Mouse (Mus musculus) embryonic stem cell, embryonic (primary cell): ENCODE measurements around the gene Etnppl.

Experiments
- CTCF ChIA-PET, 4 experiments: fragments of 300-600 bp in 2 of 4; fragments of 350-600 bp in 2 of 4; sonication (Branson Sonifier 250); formaldehyde crosslinking; loops; one replicate each; lab custom pipeline; 2022; ENCODE audit warnings: inconsistent platforms in 2 of 4; lab: Charles Lee
- POLR2A ChIA-PET, 4 experiments: fragments of 300-600 bp in 2 of 4; fragments of 350-600 bp in 2 of 4; sonication (Branson Sonifier 250); formaldehyde crosslinking; loops; one replicate each; lab custom pipeline; 2022; ENCODE audit warnings: antibody characterized with exemption in 4 of 4, inconsistent platforms in 1 of 4; lab: Charles Lee

Etnppl gene

DNA sequence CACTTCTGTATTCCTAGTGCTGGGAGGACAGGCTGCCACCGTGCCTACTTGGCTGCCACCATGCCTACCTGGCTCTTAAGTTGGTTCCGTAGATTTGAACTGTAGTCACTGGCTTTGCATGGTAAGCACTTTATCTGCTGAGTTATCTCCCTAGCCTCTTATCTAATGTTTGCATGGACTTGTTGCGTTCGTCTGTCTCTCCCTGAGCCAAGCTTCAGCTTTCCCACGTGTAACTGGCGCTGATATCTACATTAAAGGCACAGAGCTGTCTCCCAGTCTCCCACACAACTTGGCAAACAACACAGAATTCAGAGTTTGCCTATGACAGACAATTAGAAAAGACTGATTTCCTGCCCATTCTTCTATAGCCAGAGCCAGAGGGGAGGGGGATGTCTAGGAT lies 43.4 kb downstream of the Etnppl start:
- ChIA-PET POLR2A (no interaction called here), CTCF (no interaction called here)

DNA sequence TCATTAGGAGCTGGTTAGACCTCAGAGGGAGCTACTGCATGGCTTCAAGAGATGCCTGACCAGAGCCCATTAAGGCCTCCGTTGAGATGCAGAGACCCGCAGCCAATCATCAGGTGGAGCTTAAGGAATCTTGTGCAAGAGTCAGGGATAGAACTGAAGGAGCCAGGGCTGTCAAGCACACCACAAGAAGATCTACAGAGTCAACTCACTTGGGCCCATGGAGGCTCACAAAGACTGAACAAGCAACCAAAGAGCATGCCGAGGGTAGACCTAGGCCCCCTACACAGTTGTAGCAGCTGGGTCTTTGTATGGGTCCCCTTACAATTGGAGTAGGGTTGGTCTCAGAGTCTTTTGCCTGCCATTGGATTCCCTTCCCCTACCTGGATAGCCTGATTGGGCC lies 45.2 kb downstream of the Etnppl start:
- POLR2A ChIA-PET = no interaction called here

GRCm38 (mm10) chr3:130671291-130671690 lies 54.0 kb downstream of the Etnppl start:
- CTCF ChIA-PET = interaction anchor here in 2 of 4 experiments (0.6 to 0.7 kb wide), 2 partner anchors 95 to 616 kb away, joined by 3 to 4 read pairs; no protein-coding TSS in a partner anchor
- POLR2A ChIA-PET = interaction anchor here in 1 of 4 experiments (0.8 kb wide), 1 partner anchor 38 kb away, joined by 3 read pairs; the partner anchor contains the start of gene Ostc

More for the DNA sequence above, 45.2 kb downstream of the Etnppl start:
- CTCF ChIA-PET = no interaction called here

GRCm38 (mm10) chr3:130677671-130678460 lies 60.6 kb downstream of the Etnppl start:
- ChIA-PET POLR2A (interaction anchor here in 1 of 4 experiments (0.6 kb wide), 2 partner anchors 70 to 138 kb away, joined by 3 to 13 read pairs; no protein-coding TSS in a partner anchor), CTCF (no interaction called here)

DNA sequence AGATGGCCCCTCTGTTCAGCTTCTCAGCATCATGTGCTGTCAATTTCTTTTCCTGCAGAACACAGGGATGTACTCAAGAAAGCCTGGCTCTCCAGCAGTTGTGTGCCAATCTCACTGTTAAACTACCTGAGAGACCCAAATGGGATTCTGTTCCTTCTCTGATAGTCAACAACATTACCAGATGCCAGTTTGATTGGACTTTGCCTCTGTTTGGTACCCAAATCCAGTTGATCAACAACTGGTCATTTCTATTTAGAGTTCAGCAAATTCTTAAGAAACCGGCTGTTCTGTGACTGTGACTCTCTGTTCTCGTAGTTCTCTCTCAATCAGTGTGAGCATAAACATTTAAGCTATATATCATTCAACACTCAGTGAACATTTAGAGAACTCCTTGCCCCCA lies 64.0 kb downstream of the Etnppl start:
- ChIA-PET CTCF (interaction anchor here in 1 of 4 experiments (0.7 kb wide), 1 partner anchor 9 kb away, joined by 3 read pairs; no protein-coding TSS in a partner anchor), POLR2A (no interaction called here)

DNA sequence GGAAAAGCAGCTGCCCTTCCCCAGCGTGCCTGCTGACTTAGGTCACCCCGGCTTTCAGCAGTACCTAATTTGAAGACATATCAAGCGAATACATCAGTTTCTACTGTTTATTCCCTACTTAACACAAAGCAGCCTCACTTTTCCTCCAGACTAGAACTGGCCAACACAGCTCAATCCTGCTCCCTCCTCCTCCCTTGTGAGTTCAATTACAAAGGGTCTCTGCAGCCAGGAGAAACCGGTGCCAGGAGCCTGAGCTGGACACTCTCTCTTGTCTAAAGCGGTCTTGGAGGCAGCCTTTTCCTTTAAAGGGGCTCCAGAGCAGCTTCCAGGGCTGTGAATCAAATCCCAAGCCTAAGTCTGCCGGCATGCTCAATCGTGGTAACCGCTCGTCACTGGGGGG lies 64.9 kb downstream of the Etnppl start:
- POLR2A ChIA-PET = interaction anchor here in 1 of 4 experiments (0.5 kb wide), 1 partner anchor 81 kb away, joined by 3 read pairs; no protein-coding TSS in a partner anchor
- CTCF ChIA-PET = interaction anchor here in 1 of 4 experiments (0.6 kb wide), 1 partner anchor 588 kb away, joined by 3 read pairs; no protein-coding TSS in a partner anchor

DNA sequence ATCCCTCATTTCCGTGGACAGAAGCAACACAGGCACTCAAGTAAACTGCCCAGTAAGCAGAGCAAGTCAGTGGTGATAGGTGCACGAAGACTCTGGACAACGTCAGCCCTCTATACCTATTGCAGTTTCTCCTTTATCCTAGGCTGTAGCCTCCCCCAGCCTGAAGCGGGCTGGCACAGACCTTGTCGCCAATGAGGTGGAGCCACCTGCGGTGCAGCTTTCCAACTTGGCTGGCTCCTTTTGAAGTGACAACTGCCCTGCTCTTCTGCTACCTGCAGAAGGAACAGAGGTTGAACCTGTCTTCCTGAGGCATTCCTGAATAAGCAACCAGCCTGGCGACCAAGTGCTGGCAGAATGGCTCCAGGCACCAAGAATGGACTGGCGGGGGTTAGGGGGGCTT lies 66.6 kb downstream of the Etnppl start:
- ChIA-PET POLR2A (interaction anchor here in 2 of 4 experiments (0.6 kb wide), 2 partner anchors 336 to 623 kb away, joined by 4 to 6 read pairs; partner anchors contain the start of gene Sec24b (in 1 of the 2)), CTCF (no interaction called here)

DNA sequence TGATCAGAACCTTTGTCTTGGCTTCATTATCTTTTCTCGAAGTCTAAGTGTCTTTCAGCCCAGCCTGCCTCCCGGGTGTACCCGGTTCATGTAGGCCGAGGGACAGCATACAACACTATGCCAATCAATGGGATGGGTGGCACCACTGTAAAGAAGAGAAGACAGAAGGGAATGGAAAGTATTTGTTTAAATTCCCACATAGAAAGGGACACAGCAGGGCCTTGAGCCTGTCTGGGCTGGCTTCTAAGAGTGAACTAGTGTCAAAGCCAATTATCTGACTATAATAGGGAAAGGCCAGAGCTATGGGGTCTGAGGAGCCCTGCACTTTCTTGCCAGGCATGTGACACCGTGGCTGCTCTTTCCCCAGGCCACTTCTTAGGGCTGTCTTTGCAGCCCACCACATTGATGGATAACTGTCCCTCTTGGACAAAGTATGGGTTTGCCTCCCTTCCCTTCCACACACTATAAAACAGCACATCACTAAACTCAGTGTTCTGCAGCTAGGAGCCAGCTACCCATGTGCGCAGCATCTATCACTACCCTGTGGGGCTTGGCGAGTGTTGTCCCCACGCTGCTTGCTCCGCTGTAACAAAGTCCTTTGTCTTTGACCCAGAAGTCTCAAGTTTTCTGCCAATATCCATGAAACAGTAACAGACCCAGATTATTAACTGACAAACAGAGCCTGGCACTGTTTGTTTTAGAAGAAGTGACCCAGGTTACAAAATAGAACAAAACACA lies 67.2 kb downstream of the Etnppl start:
- ChIA-PET POLR2A (interaction anchor here in 2 of 4 experiments (0.6 kb wide), 2 partner anchors 335 to 623 kb away, joined by 4 to 6 read pairs; partner anchors contain the start of gene Sec24b (in 1 of the 2)), CTCF (no interaction called here)

- POLR2A ChIA-PET = no interaction called here
- CTCF ChIA-PET = no interaction called here
These were observed 67.7 kb downstream of the Etnppl start for GRCm38 (mm10) chr3:130685014-130685366.

DNA sequence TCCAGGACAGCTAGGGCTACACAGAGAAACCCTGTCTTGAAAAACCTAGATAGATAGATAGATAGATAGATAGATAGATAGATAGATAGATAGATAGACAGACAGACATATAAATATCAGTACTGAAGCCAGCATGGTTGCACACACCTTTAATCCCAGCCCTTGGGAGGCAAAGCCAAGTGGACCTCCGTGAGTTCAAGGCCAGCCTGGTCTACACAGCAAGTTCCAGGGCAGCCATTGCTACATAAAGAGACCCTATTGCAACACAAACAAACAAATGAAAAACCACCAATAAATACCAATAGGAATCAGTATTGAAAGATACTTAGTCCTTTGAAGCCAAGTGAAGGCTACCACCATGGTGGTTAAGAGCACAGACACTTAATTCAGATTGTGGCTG lies 69.8 kb downstream of the Etnppl start:
- CTCF ChIA-PET = interaction anchor here in 2 of 4 experiments (0.5 to 0.7 kb wide), 6 partner anchors 51 to 793 kb away, joined by 3 to 7 read pairs (median 4); no protein-coding TSS in a partner anchor
- POLR2A ChIA-PET = no interaction called here
